Mouse (Mus musculus): ENCODE measurements around the gene Myrip. TPM values are rescaled to one million over a fixed set of nuclear protein-coding genes. Genes with fewer than 3 reads are reported as not detected.
"Not testable (repeated sequence)": the region's sequence is repeated elsewhere in the genome, so short reads cannot be mapped to it uniquely, and the experiment has no call there.

The Myrip gene
- polyA plus RNA-seq, 1 experiment from 2014 or later = 7.3 TPM

DNA sequence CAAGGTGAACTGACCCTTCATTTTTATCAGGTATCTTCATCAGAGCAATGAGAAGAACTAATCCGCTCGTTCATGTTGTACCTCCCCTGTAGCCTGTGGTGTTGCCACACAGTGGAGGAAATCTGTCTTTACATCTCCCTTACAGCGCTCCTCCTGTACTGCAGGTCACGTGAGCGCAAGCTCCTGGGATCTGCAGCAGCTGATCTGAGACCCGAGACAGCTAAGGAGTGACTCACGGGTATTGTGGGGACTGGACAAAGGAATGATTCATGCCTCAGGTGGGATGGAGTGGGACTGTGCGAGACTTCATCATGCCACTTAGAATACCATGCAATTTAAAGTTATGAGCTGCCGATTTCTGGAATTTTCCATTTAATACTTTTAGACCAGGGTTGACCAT lies 17.8 kb downstream of the Myrip start:
- Histone ChIP-seq H3K4me2 (ENCODE audit: low read length) (no peak overlapping the region), H3K4me1 (ENCODE audit: control insufficient read depth, insufficient read depth, low read depth, low read length) (peaks cover 3% of the 10 kb centered on the region; the same call in 1 of the 2 replicates), H3K27ac (ENCODE audit: low read depth, low read length) (no peak overlapping the region), H3K27me3 (replicated peaks; ENCODE audit: control insufficient read depth, insufficient read depth, low read length) (no peaks in the 10 kb centered on the region), H3K9me3 (ENCODE audit: control insufficient read depth, low read length) (no peaks in the 10 kb centered on the region), H3K9ac (ENCODE audit: low read depth, low read length) (no peak overlapping the region), H3K4me3 (ENCODE audit: low read length) (no peak overlapping the region), H3K36me3 (ENCODE audit: control insufficient read depth, insufficient read depth, low read length) (no peaks in the 10 kb centered on the region)
- 89% methylated on average over 9 of the region's 9 CpGs for WGBS
- ATAC-seq = no peak

GRCm38 (mm10) chr9:120320573-120320972 lies 19.3 kb downstream of the Myrip start:
- no peak overlapping the region for H3K4me3 ChIP-seq (ENCODE audit: low read length)
- ATAC-seq = no peak
- no peak overlapping the region for H3K9ac ChIP-seq (ENCODE audit: low read depth, low read length)
- no peaks in the 10 kb centered on the region for H3K9me3 ChIP-seq (ENCODE audit: control insufficient read depth, low read length)
- 92% methylated on average over 2 of the region's 2 CpGs for WGBS
- no peaks in the 10 kb centered on the region for H3K36me3 ChIP-seq (ENCODE audit: control insufficient read depth, insufficient read depth, low read length)
- H3K4me1 ChIP-seq (ENCODE audit: control insufficient read depth, insufficient read depth, low read depth, low read length) = peaks cover 3% of the 10 kb centered on the region; the same call in 1 of the 2 replicates
- H3K4me2 ChIP-seq (ENCODE audit: low read length) = no peak overlapping the region
- no peaks in the 10 kb centered on the region for H3K27me3 ChIP-seq (replicated peaks; ENCODE audit: control insufficient read depth, insufficient read depth, low read length)
- no peak overlapping the region for H3K27ac ChIP-seq (ENCODE audit: low read depth, low read length)

- peak; percentile 58; the same call in 1 of the 2 replicates for ATAC-seq
- H3K4me2 ChIP-seq (ENCODE audit: low read length) = no peak overlapping the region
- no peak overlapping the region for H3K4me3 ChIP-seq (ENCODE audit: low read length)
- H3K36me3 ChIP-seq (ENCODE audit: control insufficient read depth, insufficient read depth, low read length) = no peaks in the 10 kb centered on the region
- no peak overlapping the region for H3K27ac ChIP-seq (ENCODE audit: low read depth, low read length)
- peaks cover 3% of the 10 kb centered on the region; the same call in 1 of the 2 replicates for H3K4me1 ChIP-seq (ENCODE audit: control insufficient read depth, insufficient read depth, low read depth, low read length)
- no peak overlapping the region for H3K9ac ChIP-seq (ENCODE audit: low read depth, low read length)
- WGBS = 68% methylated on average over 15 of the region's 15 CpGs
- H3K27me3 ChIP-seq (replicated peaks; ENCODE audit: control insufficient read depth, insufficient read depth, low read length) = no peaks in the 10 kb centered on the region
- H3K9me3 ChIP-seq (ENCODE audit: control insufficient read depth, low read length) = no peaks in the 10 kb centered on the region; the same call in 1 of the 2 replicates
These were observed 21.6 kb downstream of the Myrip start for GRCm38 (mm10) chr9:120322702-120323426.

- H3K4me3 ChIP-seq (ENCODE audit: low read length); H3K4me1 ChIP-seq (ENCODE audit: control insufficient read depth, insufficient read depth, low read depth, low read length); H3K4me2 ChIP-seq (ENCODE audit: low read length); H3K27me3 ChIP-seq (replicated peaks; ENCODE audit: control insufficient read depth, insufficient read depth, low read length); H3K36me3 ChIP-seq (ENCODE audit: control insufficient read depth, insufficient read depth, low read length); ATAC-seq; H3K9me3 ChIP-seq (ENCODE audit: control insufficient read depth, low read length); H3K9ac ChIP-seq (ENCODE audit: low read depth, low read length); H3K27ac ChIP-seq (ENCODE audit: low read depth, low read length): not testable (repeated sequence)
- WGBS = 93% methylated on average over 3 of the region's 3 CpGs
These were observed 29.7 kb downstream of the Myrip start for GRCm38 (mm10) chr9:120331048-120331447.

- H3K9me3 ChIP-seq (ENCODE audit: control insufficient read depth, low read length) = no peaks in the 10 kb centered on the region
- 52% methylated on average over 4 of the region's 4 CpGs for WGBS
- peaks cover under 1% of the 10 kb centered on the region; the same call in 1 of the 2 replicates for H3K4me1 ChIP-seq (ENCODE audit: control insufficient read depth, insufficient read depth, low read depth, low read length)
- H3K4me3 ChIP-seq (ENCODE audit: low read length) = no peak overlapping the region
- H3K36me3 ChIP-seq (ENCODE audit: control insufficient read depth, insufficient read depth, low read length) = no peaks in the 10 kb centered on the region
- no peak for ATAC-seq
- H3K4me2 ChIP-seq (ENCODE audit: low read length) = no peak overlapping the region
- no peak overlapping the region for H3K27ac ChIP-seq (ENCODE audit: low read depth, low read length)
- H3K27me3 ChIP-seq (replicated peaks; ENCODE audit: control insufficient read depth, insufficient read depth, low read length) = no peaks in the 10 kb centered on the region
- no peak overlapping the region for H3K9ac ChIP-seq (ENCODE audit: low read depth, low read length)
These were observed 36.9 kb downstream of the Myrip start for GRCm38 (mm10) chr9:120338172-120338571.

DNA sequence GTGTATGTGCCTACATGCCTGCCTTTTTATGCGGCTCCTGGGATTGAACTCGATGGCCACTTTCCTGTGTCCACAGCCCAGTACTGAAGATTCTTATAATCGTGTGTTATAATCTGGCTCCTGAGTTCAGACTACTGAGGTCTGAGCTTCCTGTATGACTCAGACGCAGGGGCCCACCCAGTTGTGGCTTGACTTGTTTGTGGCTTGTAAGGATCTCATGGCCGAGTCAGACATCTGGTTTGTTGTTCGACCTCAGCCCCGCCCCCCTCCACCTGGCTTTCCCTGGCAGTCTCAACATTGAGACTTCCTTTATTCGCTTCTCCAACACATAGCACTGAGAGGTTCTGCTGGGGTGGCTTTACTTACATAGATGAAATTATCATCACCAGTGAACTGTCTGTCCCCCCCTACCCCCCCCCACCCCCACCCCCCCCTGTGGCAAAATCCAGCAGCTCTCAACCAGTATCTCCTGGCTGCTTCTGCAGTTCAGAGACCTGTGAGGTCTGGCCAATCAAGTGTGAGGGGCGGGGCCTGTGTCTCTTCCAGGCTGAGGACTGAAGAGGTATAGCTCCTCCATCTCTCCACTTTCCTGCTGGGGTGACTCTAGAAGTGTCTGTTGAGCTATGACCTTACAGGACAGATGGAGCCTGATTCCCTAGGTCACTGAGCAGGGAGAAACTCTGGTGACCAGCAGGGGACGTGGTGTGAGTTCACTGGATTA lies 38.8 kb downstream of the Myrip start:
- no peak for ATAC-seq
- no peaks in the 10 kb centered on the region for H3K36me3 ChIP-seq (ENCODE audit: control insufficient read depth, insufficient read depth, low read length)
- no peak overlapping the region for H3K27ac ChIP-seq (ENCODE audit: low read depth, low read length)
- no peaks in the 10 kb centered on the region for H3K27me3 ChIP-seq (replicated peaks; ENCODE audit: control insufficient read depth, insufficient read depth, low read length)
- 76% methylated on average over 10 of the region's 10 CpGs for WGBS
- no peak overlapping the region for H3K9ac ChIP-seq (ENCODE audit: low read depth, low read length)
- no peak overlapping the region for H3K4me3 ChIP-seq (ENCODE audit: low read length)
- no peak overlapping the region for H3K4me2 ChIP-seq (ENCODE audit: low read length)
- peaks cover 8% of the 10 kb centered on the region for H3K4me1 ChIP-seq (ENCODE audit: control insufficient read depth, insufficient read depth, low read depth, low read length)
- H3K9me3 ChIP-seq (ENCODE audit: control insufficient read depth, low read length) = no peaks in the 10 kb centered on the region

- Histone ChIP-seq H3K27me3 (replicated peaks; ENCODE audit: control insufficient read depth, insufficient read depth, low read length) (no peaks in the 10 kb centered on the region), H3K4me3 (ENCODE audit: low read length) (no peak overlapping the region), H3K27ac (ENCODE audit: low read depth, low read length) (peak overlapping the region; percentile 48), H3K4me2 (ENCODE audit: low read length) (no peak overlapping the region), H3K4me1 (ENCODE audit: control insufficient read depth, insufficient read depth, low read depth, low read length) (peaks cover 14% of the 10 kb centered on the region), H3K9me3 (ENCODE audit: control insufficient read depth, low read length) (no peaks in the 10 kb centered on the region), H3K36me3 (ENCODE audit: control insufficient read depth, insufficient read depth, low read length) (no peaks in the 10 kb centered on the region), H3K9ac (ENCODE audit: low read depth, low read length) (peak overlapping the region; percentile 13; the same call in 1 of the 2 replicates)
- 0 out of 2 replicates have a peak, but pooled peaks have one; percentile 14 for ATAC-seq
- WGBS = 32% methylated on average over 4 of the region's 4 CpGs
These were observed 41.9 kb downstream of the Myrip start for GRCm38 (mm10) chr9:120343123-120343790.

DNA sequence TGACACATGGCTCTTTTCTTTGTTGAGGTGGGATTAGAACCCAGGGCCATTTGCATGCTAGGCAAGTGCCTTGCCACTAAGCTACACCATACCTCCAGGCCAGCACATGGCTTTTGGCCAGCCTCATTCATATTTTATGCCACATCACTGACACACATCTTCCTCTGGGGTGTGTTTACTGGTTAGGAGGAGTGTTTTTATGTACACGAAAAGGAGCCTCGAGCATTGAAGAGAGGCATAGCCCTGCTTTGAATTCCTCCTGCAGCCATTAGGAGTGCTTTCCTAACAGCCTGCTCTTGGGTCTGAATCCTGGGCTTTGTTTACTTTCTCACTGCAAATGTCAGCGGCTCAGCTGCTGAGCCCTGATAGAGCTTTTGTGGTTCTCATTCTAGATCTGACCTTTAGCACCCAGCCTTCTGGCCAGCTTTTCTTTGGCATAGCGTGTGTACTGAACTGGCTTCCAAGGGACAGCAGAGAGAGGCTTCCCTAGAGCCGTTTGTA lies 44.4 kb downstream of the Myrip start:
- 21% methylated on average over 5 of the region's 5 CpGs for WGBS
- H3K27me3 ChIP-seq (replicated peaks; ENCODE audit: control insufficient read depth, insufficient read depth, low read length) = no peaks in the 10 kb centered on the region
- H3K9me3 ChIP-seq (ENCODE audit: control insufficient read depth, low read length) = no peaks in the 10 kb centered on the region
- no peak overlapping the region for H3K4me3 ChIP-seq (ENCODE audit: low read length)
- peaks cover 22% of the 10 kb centered on the region for H3K4me1 ChIP-seq (ENCODE audit: control insufficient read depth, insufficient read depth, low read depth, low read length)
- no peak overlapping the region for H3K9ac ChIP-seq (ENCODE audit: low read depth, low read length)
- no peaks in the 10 kb centered on the region for H3K36me3 ChIP-seq (ENCODE audit: control insufficient read depth, insufficient read depth, low read length)
- peak overlapping the region; percentile 55 for H3K27ac ChIP-seq (ENCODE audit: low read depth, low read length)
- H3K4me2 ChIP-seq (ENCODE audit: low read length) = no peak overlapping the region
- peak; percentile 43; the same call in 1 of the 2 replicates for ATAC-seq

GRCm38 (mm10) chr9:120349145-120349544 lies 47.8 kb downstream of the Myrip start:
- Histone ChIP-seq H3K4me3 (ENCODE audit: low read length) (no peak overlapping the region), H3K27me3 (replicated peaks; ENCODE audit: control insufficient read depth, insufficient read depth, low read length) (no peaks in the 10 kb centered on the region), H3K9ac (ENCODE audit: low read depth, low read length) (no peak overlapping the region), H3K27ac (ENCODE audit: low read depth, low read length) (peak overlapping the region; percentile 47), H3K9me3 (ENCODE audit: control insufficient read depth, low read length) (peaks cover 2% of the 10 kb centered on the region; the same call in 1 of the 2 replicates), H3K4me2 (ENCODE audit: low read length) (no peak overlapping the region), H3K36me3 (ENCODE audit: control insufficient read depth, insufficient read depth, low read length) (no peaks in the 10 kb centered on the region), H3K4me1 (ENCODE audit: control insufficient read depth, insufficient read depth, low read depth, low read length) (peaks cover 14% of the 10 kb centered on the region)
- WGBS = 42% methylated on average over 4 of the region's 4 CpGs
- ATAC-seq = peak; percentile 87
